Mouse (Mus musculus) mouse embryonic stem cell (cell line): ENCODE results near the gene Cd28.

ENCODE experiments used
- in situ Hi-C, 2 experiments: fragments of 300-500 bp; cut with MboI; formaldehyde crosslinking; loops; 1 replicate in 1 of 2; 3 replicates in 1 of 2; pipeline ENCODE4 v1.14.3; 2019 to 2020; ENCODE audit warnings: low sequenced_read_pairs in 2 of 2, low pct_unique_long_range_greater_than_20kb in 1 of 2, mixed read lengths in 1 of 2; ENCODE audit not compliant: unreplicated experiment in 1 of 2

Cd28 gene

DNA sequence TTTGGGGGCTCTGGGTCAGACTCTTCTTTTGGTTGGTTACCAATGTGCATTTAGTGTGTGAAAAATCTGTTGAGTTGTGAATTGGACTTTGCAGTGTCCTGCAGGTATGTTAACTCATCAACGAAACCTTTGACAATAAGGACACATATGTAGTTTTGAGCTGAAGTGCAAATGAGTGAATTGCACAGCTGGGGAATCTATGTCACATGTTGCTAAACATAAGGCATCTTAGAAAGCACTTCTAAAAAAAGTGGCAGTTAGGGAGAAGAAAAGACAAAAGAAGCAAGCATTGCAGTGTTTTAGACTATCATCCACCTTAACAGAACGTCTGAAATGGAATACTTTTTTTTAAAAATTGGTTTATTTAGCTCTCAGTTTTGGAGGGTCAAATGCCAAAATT, 104.4 kb downstream of the Cd28 start:
- in situ Hi-C loops = no loop called here

GRCm38 (mm10) chr1:60821590-60821989, 105.0 kb downstream of the Cd28 start:
- in situ Hi-C loops = no loop called here
